Mouse (Mus musculus) limb, embryonic 13.5 days (tissue): ENCODE results near the gene Olfr153. TPM values are rescaled to one million over a fixed set of nuclear protein-coding genes. Genes with fewer than 3 reads are reported as not detected.

Experiments used
- polyA plus RNA-seq: library from polyadenylated mRNA; unstranded; fragments of >200 nt; fragmentation: Nextera tagmentation; extraction: Ambion mirVana; gene quantifications from 2 replicates; pipeline ENCODE4 v1.2.1, GENCODE M21; 2015

Gene Olfr153
- polyA plus RNA-seq, 1 experiment from 2014 or later = not detected

Other genes with a start within 250 kb of the Olfr153 start
- not detected in 2 replicates for gene Olfr1118, start 224.2 kb upstream of the Olfr153 start, polyA plus RNA-seq
- not detected in 2 replicates for gene Olfr1120, start 177.0 kb upstream of the Olfr153 start, polyA plus RNA-seq
- gene Olfr1121, start 161.9 kb upstream of the Olfr153 start, polyA plus RNA-seq = not detected in 2 replicates
- gene Olfr1122, start 145.9 kb upstream of the Olfr153 start, polyA plus RNA-seq = not detected in 2 replicates
- gene Olfr1123, start 115.2 kb upstream of the Olfr153 start, polyA plus RNA-seq = not detected in 2 replicates
- 0.05 and 0.13 TPM in 2 replicates for gene Olfr1124, start 101.5 kb upstream of the Olfr153 start, polyA plus RNA-seq
- not detected in 2 replicates for gene Olfr1126, start 77.8 kb upstream of the Olfr153 start, polyA plus RNA-seq
- not detected in 2 replicates for gene Pramel7, start 34.7 kb upstream of the Olfr153 start, polyA plus RNA-seq
- not detected in 2 replicates for gene Pramel6, start 25.2 kb upstream of the Olfr153 start, polyA plus RNA-seq
- gene Olfr1128, start 13.7 kb downstream of the Olfr153 start, polyA plus RNA-seq = not detected in 2 replicates
- not detected in 2 replicates for gene Olfr1129, start 42.1 kb downstream of the Olfr153 start, polyA plus RNA-seq
- not detected in 2 replicates for gene Olfr1130, start 74.4 kb downstream of the Olfr153 start, polyA plus RNA-seq
- gene Olfr1131, start 95.3 kb downstream of the Olfr153 start, polyA plus RNA-seq = not detected in 2 replicates
- gene Olfr1132, start 105.7 kb downstream of the Olfr153 start, polyA plus RNA-seq = not detected in 2 replicates
- not detected in 2 replicates for gene Olfr1133, start 115.6 kb downstream of the Olfr153 start, polyA plus RNA-seq
- not detected in 2 replicates for gene Olfr1134, start 126.7 kb downstream of the Olfr153 start, polyA plus RNA-seq
- not detected in 2 replicates for gene Olfr1135, start 141.9 kb downstream of the Olfr153 start, polyA plus RNA-seq
- not detected in 2 replicates for gene Olfr1136, start 162.2 kb downstream of the Olfr153 start, polyA plus RNA-seq
- not detected in 2 replicates for gene Olfr1137, start 181.4 kb downstream of the Olfr153 start, polyA plus RNA-seq
- gene Olfr1138, start 208.2 kb downstream of the Olfr153 start, polyA plus RNA-seq = not detected in 2 replicates
- not detected in 2 replicates for gene Olfr1140, start 212.0 kb downstream of the Olfr153 start, polyA plus RNA-seq
- not detected in 2 replicates for gene Olfr1141, start 222.2 kb downstream of the Olfr153 start, polyA plus RNA-seq
- gene Olfr152, start 247.7 kb downstream of the Olfr153 start, polyA plus RNA-seq = not detected in 2 replicates